Mouse (Mus musculus) heart, adult 2 months (tissue): ENCODE data around the gene Chchd3. TPM values are rescaled to one million over a fixed set of nuclear protein-coding genes. Genes with fewer than 3 reads are reported as not detected.
A peak's percentile ranks its signal among the peaks of the same experiment; 100 is the strongest.

Experiments used
- DNase-seq, 2 experiments: peaks; one replicate each; pipeline ENCODE4 v3.0.0; 2021
- H3K27ac ChIP-seq: fragments of 200-600 bp; 2 replicates; pipeline ENCODE4 v1.8.1; 2022
- H3K27me3 ChIP-seq: fragments of 200-500 bp; 2 replicates; pipeline ENCODE4 v1.6.1; 2012; ENCODE audit warnings: mild to moderate bottlenecking, low read length, inconsistent platforms, mixed read lengths; ENCODE audit not compliant: control insufficient read depth, insufficient read depth
- H3K36me3 ChIP-seq: fragments of 200-500 bp; 2 replicates; pipeline ENCODE4 v1.6.1; 2012; ENCODE audit warnings: low read length, inconsistent platforms; ENCODE audit not compliant: control insufficient read depth, insufficient read depth
- H3K4me1 ChIP-seq: fragments of 200-500 bp; 2 replicates; pipeline ENCODE4 v1.6.1; 2011; ENCODE audit warnings: low read length; ENCODE audit not compliant: control insufficient read depth, insufficient read depth
- H3K4me3 ChIP-seq: fragments of 200-600 bp; 2 replicates; pipeline ENCODE4 v1.8.1; 2022
- H3K79me2 ChIP-seq: fragments of 200-500 bp; replicated peaks from 2 replicates; pipeline ENCODE4 v1.6.1; 2012; ENCODE audit warnings: mild to moderate bottlenecking, inconsistent platforms, low read length, moderate library complexity, mixed read lengths; ENCODE audit not compliant: control insufficient read depth, insufficient read depth
- H3K9ac ChIP-seq: fragments of 200-500 bp; 2 replicates; pipeline ENCODE4 v1.6.1; 2012; ENCODE audit warnings: low read depth, mild to moderate bottlenecking, control low read depth, inconsistent platforms, low read length, mixed read lengths
- CTCF ChIP-seq: fragments of 200-600 bp; IDR thresholded peaks from 2 replicates; pipeline ENCODE4 v1.8.1; 2022; ENCODE audit warnings: antibody characterized with exemption, mild to moderate bottlenecking, moderate library complexity
- EP300 ChIP-seq: fragments of 200-500 bp; IDR thresholded peaks from 2 replicates; pipeline ENCODE4 v1.6.1; 2011; ENCODE audit warnings: low read depth, low read length, control low read depth; ENCODE audit not compliant: insufficient read depth
- POLR2A ChIP-seq: fragments of 200-500 bp; IDR thresholded peaks from 2 replicates; pipeline ENCODE4 v1.6.1; 2011; ENCODE audit warnings: mild to moderate bottlenecking, low read depth, low read length, control low read depth; ENCODE audit not compliant: insufficient read depth
- WGBS: fragments of 180-500 bp; shearing (Covaris S2); methylation state at CpG from one replicate; pipeline ENCODE4 v1.1.7; 2018; 5-methylcytosine and 5-hydroxymethylcytosine counted together
- intact Hi-C: fragments of 180-260 bp; cut with DNase I; formaldehyde crosslinking; loops from one replicate; pipeline ENCODE4 v1.15.1; 2025
- polyA plus RNA-seq: library from polyadenylated mRNA; depleted of rRNA; stranded (reverse); fragments of >200 nt; gene quantifications from 2 replicates; pipeline ENCODE4 v1.2.3, GENCODE M21; 2012; rRNA removed
- total RNA-seq, 2 experiments: library from RNA; stranded (reverse); gene quantifications; 2 replicates each; pipeline ENCODE4 v1.2.3; 2021

Chchd3 gene
- total and polyA plus RNA-seq, 3 experiments = 195 to 621 (median 490) TPM

DNA sequence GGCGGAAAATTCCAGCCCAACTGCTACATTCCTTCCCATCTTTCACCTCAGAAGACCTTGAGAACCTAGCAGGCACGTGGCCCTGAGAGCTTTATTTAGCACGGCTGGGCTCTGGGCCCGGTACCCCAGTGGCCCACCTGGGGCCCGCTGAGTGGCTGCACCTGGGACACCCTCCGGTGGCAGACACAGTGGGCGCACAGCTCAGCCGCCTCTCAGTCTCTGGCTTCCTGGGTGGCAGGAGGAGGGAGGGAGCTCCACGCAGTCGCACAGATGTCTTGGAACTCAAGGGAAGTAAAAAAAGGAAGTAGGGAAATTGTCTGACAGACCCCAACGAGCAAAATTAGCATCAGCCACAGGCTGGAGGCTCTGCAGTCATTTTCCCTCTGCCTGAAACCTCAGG lies 279.5 kb downstream of the Chchd3 start:
- Histone ChIP-seq H3K79me2 (no peaks in the 10 kb centered on the region), H3K36me3 (no peaks in the 10 kb centered on the region), H3K27ac (peak overlapping the region; percentile 31), H3K27me3 (no peaks in the 10 kb centered on the region), H3K4me1 (no peaks in the 10 kb centered on the region; the same call in 1 of the 2 replicates), H3K9ac (peak overlapping the region; percentile 39; the same call in 1 of the 2 replicates), H3K4me3 (0 out of 2 replicates have a peak overlapping the region, but pooled peaks have one; percentile 16)
- WGBS = 11% methylated on average over 11 of the region's 11 CpGs
- TF ChIP-seq EP300 (no peak), CTCF (no peak), POLR2A (no peak)
- intact Hi-C loops = no loop called here
- peak; percentile 48 to 55 for DNase-seq

DNA sequence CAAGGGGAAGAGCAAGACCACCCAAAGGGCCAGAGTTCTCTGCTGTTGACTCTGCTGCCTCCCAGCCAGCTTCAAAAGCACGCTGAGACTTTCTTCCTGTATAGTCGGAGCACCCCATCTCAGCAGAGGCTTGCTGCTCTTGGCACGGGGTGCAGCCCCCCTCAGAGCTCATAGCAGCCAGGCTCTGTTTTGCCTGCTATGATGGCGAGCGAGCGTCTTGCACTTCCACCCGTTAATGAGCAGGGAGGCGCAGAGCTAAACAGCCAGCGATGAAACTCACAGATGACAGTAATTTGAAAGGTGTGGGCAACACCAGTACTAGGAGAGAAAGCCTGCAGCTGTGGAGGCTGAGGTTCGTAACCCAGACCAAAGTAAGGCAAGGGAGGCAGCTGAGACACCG lies 283.7 kb downstream of the Chchd3 start:
- TF ChIP-seq EP300 = no peak
- no peak for TF ChIP-seq CTCF
- no peak for TF ChIP-seq POLR2A
- no peaks in the 10 kb centered on the region; the same call in 1 of the 2 replicates for H3K4me1 ChIP-seq
- H3K27me3 ChIP-seq = no peaks in the 10 kb centered on the region
- no peaks in the 10 kb centered on the region for H3K79me2 ChIP-seq
- no peak overlapping the region for H3K9ac ChIP-seq
- intact Hi-C loops = no loop called here
- H3K36me3 ChIP-seq = no peaks in the 10 kb centered on the region
- 79% methylated on average over 11 of the region's 11 CpGs for WGBS
- H3K4me3 ChIP-seq = no peak overlapping the region
- DNase-seq = no peak
- H3K27ac ChIP-seq = no peak overlapping the region

DNA sequence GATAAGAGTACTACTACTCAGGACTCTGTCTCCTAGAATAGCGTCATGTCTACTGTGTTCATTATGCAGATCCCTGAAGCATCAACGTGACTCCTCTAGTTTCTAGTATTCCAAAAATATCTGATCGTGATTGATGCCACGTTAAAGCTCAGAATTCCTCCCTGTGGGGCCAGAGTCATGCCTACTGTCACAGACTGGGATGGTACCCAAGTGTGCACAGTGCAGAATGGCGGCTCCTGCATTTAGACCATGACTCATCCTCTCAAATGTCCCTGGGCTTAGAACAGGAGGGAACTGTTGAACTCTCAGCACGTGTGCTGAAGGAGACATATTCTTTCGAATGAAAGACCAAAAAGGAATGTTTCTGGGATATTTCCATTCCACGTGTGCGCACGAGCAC lies 305.5 kb downstream of the Chchd3 start:
- H3K9ac ChIP-seq = no peak overlapping the region
- WGBS = 64% methylated on average over 10 of the region's 10 CpGs
- TF ChIP-seq CTCF (no peak), EP300 (no peak), POLR2A (no peak)
- no peak overlapping the region for H3K4me3 ChIP-seq
- H3K36me3 ChIP-seq = no peaks in the 10 kb centered on the region
- peak in 1 of 2 experiments; percentile 27 for DNase-seq
- intact Hi-C loops = no loop called here
- no peak overlapping the region for H3K27ac ChIP-seq
- H3K4me1 ChIP-seq = no peaks in the 10 kb centered on the region
- H3K79me2 ChIP-seq = no peaks in the 10 kb centered on the region
- no peaks in the 10 kb centered on the region for H3K27me3 ChIP-seq

DNA sequence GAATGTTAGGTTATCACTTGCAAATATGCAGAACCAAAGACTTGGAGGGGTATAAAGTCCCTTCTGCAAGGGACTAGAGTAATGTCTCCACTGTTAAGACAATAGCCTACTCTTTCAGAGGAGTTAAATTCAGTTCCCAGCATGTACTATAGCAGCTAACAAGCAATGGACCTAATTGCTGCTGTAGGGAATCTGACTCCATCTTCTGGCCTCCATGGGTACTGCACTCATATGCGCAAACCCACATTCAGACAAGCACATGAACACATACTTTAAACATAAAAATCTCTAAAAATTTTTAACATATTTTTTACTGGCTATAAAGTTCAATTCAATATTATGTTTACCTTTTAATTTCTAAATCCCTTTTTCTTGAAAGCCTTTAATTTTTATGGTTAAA lies 310.2 kb downstream of the Chchd3 start:
- no peaks in the 10 kb centered on the region for H3K27me3 ChIP-seq
- 98% methylated on average over 1 of the region's 1 CpGs for WGBS
- TF ChIP-seq EP300 (no peak), POLR2A (no peak), CTCF (peak; percentile 41)
- H3K27ac ChIP-seq = no peak overlapping the region
- H3K9ac ChIP-seq = no peak overlapping the region
- H3K79me2 ChIP-seq = no peaks in the 10 kb centered on the region
- no peak overlapping the region for H3K4me3 ChIP-seq
- H3K36me3 ChIP-seq = no peaks in the 10 kb centered on the region
- intact Hi-C loops = no loop called here
- no peak for DNase-seq
- no peaks in the 10 kb centered on the region for H3K4me1 ChIP-seq

GRCm38 (mm10) chr6:32748777-32749176 lies 311.3 kb downstream of the Chchd3 start:
- WGBS = 93% methylated on average over 6 of the region's 6 CpGs
- H3K9ac ChIP-seq = no peak overlapping the region
- no peak overlapping the region for H3K27ac ChIP-seq
- H3K4me3 ChIP-seq = no peak overlapping the region
- no peak for DNase-seq
- H3K4me1 ChIP-seq = no peaks in the 10 kb centered on the region
- TF ChIP-seq EP300 (no peak), CTCF (no peak), POLR2A (no peak)
- no peaks in the 10 kb centered on the region for H3K79me2 ChIP-seq
- no peaks in the 10 kb centered on the region for H3K27me3 ChIP-seq
- intact Hi-C loops = no loop called here
- H3K36me3 ChIP-seq = no peaks in the 10 kb centered on the region

GRCm38 (mm10) chr6:32747333-32747732 lies 312.7 kb downstream of the Chchd3 start:
- TF ChIP-seq POLR2A (no peak), EP300 (no peak), CTCF (no peak)
- intact Hi-C loops = no loop called here
- no peak overlapping the region for H3K9ac ChIP-seq
- no peak overlapping the region for H3K4me3 ChIP-seq
- no peaks in the 10 kb centered on the region for H3K79me2 ChIP-seq
- no peaks in the 10 kb centered on the region for H3K36me3 ChIP-seq
- H3K27me3 ChIP-seq = no peaks in the 10 kb centered on the region
- H3K4me1 ChIP-seq = no peaks in the 10 kb centered on the region
- WGBS = 85% methylated on average over 2 of the region's 2 CpGs
- no peak for DNase-seq
- H3K27ac ChIP-seq = no peak overlapping the region

Other genes with a start within 250 kb of the Chchd3 start
- gene Exoc4, start 188.8 kb upstream of the Chchd3 start, total RNA-seq = 10 to 100 TPM; 34.0 to 36.0 TPM
- gene Exoc4, start 188.8 kb upstream of the Chchd3 start, polyA plus RNA-seq = 9.9 and 14.6 TPM in 2 replicates